Comparison of ENCODE assay signal across 8 mouse cellular contexts in genomic region chr1:93445111-93445821, GRCm38 (mm10). TPM values are rescaled to one million over a fixed set of nuclear protein-coding genes. Genes with fewer than 3 reads are reported as not detected.
A peak's percentile ranks its signal among the peaks of the same experiment; 100 is the strongest.
DNase-seq lines count a peak whose midpoint lies in the region; ATAC-seq and TF ChIP-seq lines count a peak whose summit lies in the region.

No protein-coding gene starts in this region.

- H3K27me3 ChIP-seq in embryonic facial prominence, embryonic 14.5 days (replicated peaks; ENCODE audit: control insufficient read depth, insufficient read depth, low read length): no peaks in the 10 kb centered on the region
- no peaks in the 10 kb centered on the region for H3K27me3 ChIP-seq in kidney, embryonic 14.5 days (ENCODE audit: control insufficient read depth, insufficient read depth, low read length)
- H3K27me3 ChIP-seq in limb, embryonic 15.5 days: no peaks in the 10 kb centered on the region
- no peaks in the 10 kb centered on the region for H3K27me3 ChIP-seq in midbrain, postnatal 0 days (ENCODE audit: insufficient read depth, low read length)

- H3K9ac ChIP-seq in embryonic facial prominence, embryonic 14.5 days (ENCODE audit: low read depth, low read length): peak overlapping the region; percentile 88
- H3K9ac ChIP-seq in kidney, embryonic 14.5 days (ENCODE audit: low read depth, low read length): peak overlapping the region; percentile 94
- H3K9ac ChIP-seq in limb, embryonic 15.5 days: peak overlapping the region; percentile 90
- H3K9ac ChIP-seq in midbrain, postnatal 0 days (replicated peaks; ENCODE audit: low read length, poor library complexity, severe bottlenecking): peak overlapping the region; percentile 57

- H3K27ac ChIP-seq in embryonic facial prominence, embryonic 14.5 days (replicated peaks; ENCODE audit: low read depth, low read length): peak overlapping the region; percentile 96
- peak overlapping the region; percentile 95 for H3K27ac ChIP-seq in kidney, embryonic 14.5 days (ENCODE audit: low read depth, low read length)
- peak overlapping the region; percentile 97 for H3K27ac ChIP-seq in limb, embryonic 15.5 days
- peak overlapping the region; percentile 63 for H3K27ac ChIP-seq in midbrain, postnatal 0 days (ENCODE audit: low read depth, low read length)

- TF ChIP-seq CTCF in midbrain, postnatal 0 days (IDR thresholded peaks at IDR 0.05): no peak

- H3K36me3 ChIP-seq in embryonic facial prominence, embryonic 14.5 days (ENCODE audit: control insufficient read depth, insufficient read depth, low read length): peaks cover 21% of the 10 kb centered on the region
- peaks cover 21% of the 10 kb centered on the region for H3K36me3 ChIP-seq in kidney, embryonic 14.5 days (ENCODE audit: control insufficient read depth, insufficient read depth, low read length)
- peaks cover 20% of the 10 kb centered on the region for H3K36me3 ChIP-seq in limb, embryonic 15.5 days
- peaks cover 6% of the 10 kb centered on the region; the same call in 1 of the 2 replicates for H3K36me3 ChIP-seq in midbrain, postnatal 0 days (ENCODE audit: insufficient read depth, low read length)

- no peaks in the 10 kb centered on the region for H3K9me3 ChIP-seq in embryonic facial prominence, embryonic 14.5 days (ENCODE audit: control insufficient read depth, low read length)
- no peaks in the 10 kb centered on the region for H3K9me3 ChIP-seq in kidney, embryonic 14.5 days (ENCODE audit: control insufficient read depth, low read length)
- H3K9me3 ChIP-seq in limb, embryonic 15.5 days: no peaks in the 10 kb centered on the region
- H3K9me3 ChIP-seq in midbrain, postnatal 0 days (ENCODE audit: low read length): no peaks in the 10 kb centered on the region

- peak overlapping the region; percentile 96 for H3K4me3 ChIP-seq in embryonic facial prominence, embryonic 14.5 days (ENCODE audit: low read depth, low read length)
- H3K4me3 ChIP-seq in kidney, embryonic 14.5 days (ENCODE audit: low read length): peak overlapping the region; percentile 95
- peak overlapping the region; percentile 93 for H3K4me3 ChIP-seq in limb, embryonic 15.5 days
- peak overlapping the region; percentile 77 for H3K4me3 ChIP-seq in midbrain, postnatal 0 days (ENCODE audit: low read depth, low read length)

- H3K4me2 ChIP-seq in embryonic facial prominence, embryonic 14.5 days (ENCODE audit: low read depth, low read length): peak overlapping the region; percentile 61
- H3K4me2 ChIP-seq in kidney, embryonic 14.5 days (replicated peaks; ENCODE audit: low read depth, low read length): peak overlapping the region; percentile 65
- H3K4me2 ChIP-seq in limb, embryonic 15.5 days: peak overlapping the region; percentile 57
- peak overlapping the region; percentile 100 for H3K4me2 ChIP-seq in midbrain, postnatal 0 days (ENCODE audit: low read depth, low read length, poor library complexity, severe bottlenecking)

- peak; percentile 64 for DNase-seq in 3T3-L1 (ENCODE audit: low read depth, low spot score)
- peak; percentile 86 for DNase-seq in adrenal gland, postnatal 25 days
- DNase-seq in embryonic facial prominence, embryonic 14.5 days (ENCODE audit: low spot score): peak; percentile 91
- DNase-seq in heart, adult 9 months (ENCODE audit: low spot score in 2 of 2): peak; percentile 83 to 87
- DNase-seq in midbrain, postnatal 0 days (ENCODE audit: low spot score): peak; percentile 48
- DNase-seq in spleen, postnatal 10 days (ENCODE audit: low spot score in 2 of 2): peak; percentile 78 to 82

- 0% methylated on average over 32 of the region's 84 CpGs for WGBS in embryonic facial prominence, embryonic 14.5 days
- WGBS in kidney, embryonic 14.5 days: under 1% methylated on average over 75 of the region's 84 CpGs
- under 1% methylated on average over 70 of the region's 84 CpGs for WGBS in limb, embryonic 15.5 days
- WGBS in midbrain, postnatal 0 days: under 1% methylated on average over 80 of the region's 84 CpGs

- peak; percentile 95 for ATAC-seq in embryonic facial prominence, embryonic 14.5 days (ENCODE audit: low read depth)
- peak; percentile 94 for ATAC-seq in kidney, embryonic 14.5 days (ENCODE audit: low FRiP score, low TSS enrichment)
- ATAC-seq in limb, embryonic 15.5 days (ENCODE audit: insufficient number of reproducible peaks, low FRiP score, low TSS enrichment, low read depth): peak; percentile 89
- ATAC-seq in midbrain, postnatal 0 days (ENCODE audit: low FRiP score): peak; percentile 83

- H3K4me1 ChIP-seq in embryonic facial prominence, embryonic 14.5 days (ENCODE audit: control insufficient read depth, insufficient read depth, low read length): peaks cover 17% of the 10 kb centered on the region
- H3K4me1 ChIP-seq in kidney, embryonic 14.5 days (ENCODE audit: control insufficient read depth, insufficient read depth, low read length): peaks cover 22% of the 10 kb centered on the region
- peaks cover 27% of the 10 kb centered on the region for H3K4me1 ChIP-seq in limb, embryonic 15.5 days
- no peaks in the 10 kb centered on the region for H3K4me1 ChIP-seq in midbrain, postnatal 0 days (ENCODE audit: insufficient read depth, low read length)

RNA-seq across cellular contexts. Expression of gene Hdlbp, which starts 33.3 kb away (rescaled TPM):
- total RNA-seq in adrenal gland, postnatal 25 days (2021): 339 and 351 TPM in 2 replicates
- polyA plus RNA-seq in embryonic facial prominence, embryonic 14.5 days (2014; fragmentation: Nextera tagmentation; extraction: Ambion mirVana): 188 and 194 TPM in 2 replicates
- polyA plus RNA-seq in kidney, embryonic 14.5 days (2014; fragmentation: Nextera tagmentation; extraction: Ambion mirVana): 128 and 161 TPM in 2 replicates
- 205 and 213 TPM in 2 replicates for polyA plus RNA-seq in limb, embryonic 15.5 days (2015; fragmentation: Nextera tagmentation; extraction: Ambion mirVana)
- total RNA-seq in midbrain, postnatal 0 days (2014; rRNA removed): 67.4 and 75.6 TPM in 2 replicates
- 66.2 and 76.8 TPM in 2 replicates for polyA plus RNA-seq in midbrain, postnatal 0 days (2015; fragmentation: Nextera tagmentation; extraction: Ambion mirVana)

Comparison
In these comparisons a context has a peak if more than half of its experiments do, and no peak if none do; other contexts are left out.
1. Peak in every context shown above with its lines: DNase-seq, ATAC-seq, H3K4me3 ChIP-seq and H3K27ac ChIP-seq.